Mouse (Mus musculus) induced T-regulatory cell, adult 2 months (primary cell): ENCODE results near the gene Iqcg.
A peak's percentile ranks its signal among the peaks of the same experiment; 100 is the strongest.

Experiments
- DNase-seq: peaks from one replicate; pipeline ENCODE4 v3.0.0-alpha.2; 2012; ENCODE audit warnings: low read depth

The Iqcg gene

DNA sequence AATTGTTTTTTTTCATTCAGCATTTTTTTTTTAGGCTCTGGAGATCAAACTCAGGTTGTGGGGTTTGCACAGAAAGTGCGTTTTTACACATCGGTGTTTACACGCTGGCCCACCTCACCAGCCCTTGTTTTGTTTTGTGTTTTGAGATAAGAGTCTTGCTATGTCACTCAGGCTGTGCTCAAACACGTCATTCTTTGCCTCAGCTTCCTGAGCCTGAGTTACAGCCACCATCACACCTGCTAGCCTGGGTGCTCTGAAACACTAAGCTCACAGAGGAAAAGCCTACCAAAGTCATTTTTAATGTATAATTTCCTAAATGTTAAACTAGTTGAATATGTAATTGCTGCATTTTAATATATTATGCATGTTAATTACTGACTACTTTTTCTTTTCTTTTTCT is 74.6 kb downstream of the Iqcg start:
- peak; percentile 9 for DNase-seq

GRCm38 (mm10) chr16:32980227-32980626 is 75.8 kb downstream of the Iqcg start:
- DNase-seq: no peak

GRCm38 (mm10) chr16:32973047-32973446 is 83.0 kb downstream of the Iqcg start:
- DNase-seq: no peak

DNA sequence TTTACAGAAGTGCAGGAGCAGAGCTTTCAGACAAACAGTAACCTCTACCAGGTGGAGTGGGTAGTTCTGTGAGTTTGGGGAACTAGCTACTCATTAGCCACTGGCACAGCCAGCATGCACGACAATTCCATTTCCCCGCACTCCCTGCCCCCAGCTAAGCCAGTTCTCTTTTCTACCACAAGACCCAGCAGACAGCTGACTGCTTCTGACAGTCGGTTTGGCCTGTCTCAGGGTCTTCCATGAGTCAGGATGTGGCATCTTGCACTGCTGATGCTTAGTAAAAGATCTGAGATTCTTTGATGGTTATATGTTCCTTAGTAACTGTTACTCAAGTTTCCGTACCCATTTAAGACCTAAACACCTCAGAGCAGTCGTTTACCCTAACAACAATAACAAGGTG is 83.5 kb downstream of the Iqcg start:
- peak; percentile 16 for DNase-seq
